Mouse (Mus musculus) embryonic facial prominence, embryonic 14.5 days (tissue): Measurements from ENCODE around the gene Cryba4. TPM values are rescaled to one million over a fixed set of nuclear protein-coding genes. Genes with fewer than 3 reads are reported as not detected.

Source experiments
- ATAC-seq: fragments of 200-750 bp; cut with Nextera tagmentation; 2 replicates; pipeline ENCODE4 v1.8.0; 2017; ENCODE audit warnings: low read depth, moderate number of reproducible peaks, moderate TSS enrichment
- DNase-seq: peaks from one replicate; pipeline ENCODE4 v3.0.0-alpha.2; 2015; ENCODE audit warnings: low spot score
- H3K27ac ChIP-seq: fragments of 300-500 bp; sonication (generic); replicated peaks from 2 replicates; pipeline ENCODE4 v1.5.1; 2014; ENCODE audit warnings: low read depth, mild to moderate bottlenecking, low read length, moderate library complexity
- H3K27me3 ChIP-seq: fragments of 300-500 bp; sonication (generic); replicated peaks from 2 replicates; pipeline ENCODE4 v1.6.1; 2014; ENCODE audit warnings: low read length; ENCODE audit not compliant: control insufficient read depth, insufficient read depth
- H3K36me3 ChIP-seq: fragments of 300-500 bp; sonication (generic); 2 replicates; pipeline ENCODE4 v1.6.1; 2014; ENCODE audit warnings: low read length, mixed read lengths; ENCODE audit not compliant: control insufficient read depth, insufficient read depth
- H3K4me1 ChIP-seq: fragments of 300-500 bp; sonication (generic); 2 replicates; pipeline ENCODE4 v1.6.1; 2014; ENCODE audit warnings: antibody characterized with exemption, low read length; ENCODE audit not compliant: control insufficient read depth, insufficient read depth
- H3K4me2 ChIP-seq: fragments of 300-500 bp; sonication (generic); 2 replicates; pipeline ENCODE4 v1.6.1; 2014; ENCODE audit warnings: low read depth, mild to moderate bottlenecking, low read length, moderate library complexity, mixed read lengths
- H3K4me3 ChIP-seq: fragments of 300-500 bp; sonication (generic); 2 replicates; pipeline ENCODE4 v1.5.1; 2014; ENCODE audit warnings: low read depth, mild to moderate bottlenecking, low read length
- H3K9ac ChIP-seq: fragments of 300-500 bp; sonication (generic); 2 replicates; pipeline ENCODE4 v1.6.1; 2014; ENCODE audit warnings: low read depth, mild to moderate bottlenecking, low read length, moderate library complexity, mixed read lengths
- H3K9me3 ChIP-seq: fragments of 300-500 bp; sonication (generic); 2 replicates; pipeline ENCODE4 v1.6.1; 2016; ENCODE audit warnings: low read length; ENCODE audit not compliant: control insufficient read depth
- WGBS: fragments of 180-500 bp; shearing (Covaris S2); extraction: QIAGEN DNeasy Blood & Tissue Kit; methylation state at CpG from one replicate; pipeline ENCODE4 v1.1.7; 2014; 5-methylcytosine and 5-hydroxymethylcytosine counted together
- polyA plus RNA-seq: library from polyadenylated mRNA; unstranded; fragments of >200 nt; fragmentation: Nextera tagmentation; extraction: Ambion mirVana; gene quantifications from 2 replicates; pipeline ENCODE4 v1.2.1, GENCODE M21; 2014

Gene Cryba4
- polyA plus RNA-seq, 1 experiment from 2014 or later: 2.8 TPM

DNA sequence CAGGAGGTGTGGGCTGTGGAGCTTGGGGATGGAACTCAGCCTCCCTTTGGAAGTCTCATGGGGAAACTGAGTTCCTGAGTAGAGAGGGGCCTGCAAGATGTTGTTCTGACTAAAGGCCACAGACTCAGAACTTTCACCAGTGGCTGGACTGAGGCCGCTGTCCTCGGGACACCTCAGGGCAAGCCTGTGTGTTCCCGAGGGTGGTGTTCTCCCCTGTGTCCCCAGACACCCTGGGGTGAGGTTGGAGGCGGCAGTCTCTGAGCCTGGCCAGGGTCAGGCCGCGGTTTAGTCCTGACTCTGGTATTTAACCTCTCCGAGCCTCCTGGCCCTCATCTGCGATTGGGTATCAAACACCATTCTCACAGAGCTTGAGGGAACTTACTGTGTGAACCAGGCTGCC is 43.2 kb upstream of the Cryba4 start:
- no peaks in the 10 kb centered on the region for H3K27me3 ChIP-seq
- H3K4me3 ChIP-seq: no peak overlapping the region
- DNase-seq (no peak), ATAC-seq (no peak)
- H3K9ac ChIP-seq: no peak overlapping the region
- 63% methylated on average over 8 of the region's 8 CpGs for WGBS
- H3K4me2 ChIP-seq: no peak overlapping the region
- peaks cover 6% of the 10 kb centered on the region; the same call in 1 of the 2 replicates for H3K4me1 ChIP-seq
- H3K36me3 ChIP-seq: no peaks in the 10 kb centered on the region
- no peaks in the 10 kb centered on the region for H3K9me3 ChIP-seq
- no peak overlapping the region for H3K27ac ChIP-seq

DNA sequence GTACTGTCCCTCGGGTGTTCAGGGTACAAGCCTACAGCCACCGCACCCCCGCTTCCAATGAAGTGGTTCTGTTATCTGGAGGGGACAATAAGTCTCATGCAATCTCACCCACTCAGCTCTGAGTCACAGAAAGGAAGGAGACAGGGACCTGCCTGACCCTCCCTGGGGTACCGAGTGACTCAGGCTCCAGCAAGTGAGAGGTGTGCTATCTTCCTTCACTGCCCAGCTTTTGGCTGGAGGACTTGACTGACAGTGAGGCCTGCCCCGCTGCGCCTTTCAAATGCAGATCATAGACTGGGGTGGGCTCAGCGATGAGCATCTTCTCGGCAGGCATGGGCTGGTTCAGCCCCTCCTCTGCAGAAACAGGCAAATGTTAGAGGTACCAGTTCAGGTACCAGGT is 42.8 kb upstream of the Cryba4 start:
- 46% methylated on average over 8 of the region's 8 CpGs for WGBS
- no peak for DNase-seq
- H3K9me3 ChIP-seq: no peaks in the 10 kb centered on the region
- no peaks in the 10 kb centered on the region for H3K27me3 ChIP-seq
- H3K27ac ChIP-seq: no peak overlapping the region
- no peak overlapping the region for H3K4me3 ChIP-seq
- peaks cover 6% of the 10 kb centered on the region; the same call in 1 of the 2 replicates for H3K4me1 ChIP-seq
- no peak overlapping the region for H3K4me2 ChIP-seq
- ATAC-seq: no peak
- no peak overlapping the region for H3K9ac ChIP-seq
- no peaks in the 10 kb centered on the region for H3K36me3 ChIP-seq

DNA sequence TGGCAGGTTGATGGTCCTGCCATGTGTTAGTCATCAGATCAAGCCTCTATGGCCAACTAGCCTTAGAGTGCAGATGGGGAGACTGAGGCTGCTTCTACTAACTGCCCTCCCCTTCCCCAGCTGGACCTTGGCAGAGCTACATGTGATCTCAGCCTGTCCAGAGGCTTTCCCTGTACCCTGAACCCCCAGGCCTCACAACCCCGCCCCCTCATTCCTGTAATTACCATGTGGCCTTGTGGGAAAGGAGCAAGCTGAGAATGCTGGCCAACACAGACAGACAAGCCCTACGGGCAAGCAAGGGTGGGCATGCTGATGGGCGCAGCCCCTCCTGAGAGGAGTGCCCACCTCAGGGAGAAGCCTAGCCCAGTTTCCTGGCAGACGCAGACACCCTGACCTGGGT is 42.4 kb upstream of the Cryba4 start:
- ATAC-seq: no peak
- no peaks in the 10 kb centered on the region for H3K27me3 ChIP-seq
- no peak overlapping the region for H3K27ac ChIP-seq
- 75% methylated on average over 4 of the region's 4 CpGs for WGBS
- DNase-seq: no peak
- no peak overlapping the region for H3K4me3 ChIP-seq
- H3K36me3 ChIP-seq: no peaks in the 10 kb centered on the region
- H3K4me1 ChIP-seq: peaks cover 6% of the 10 kb centered on the region; the same call in 1 of the 2 replicates
- no peak overlapping the region for H3K4me2 ChIP-seq
- no peak overlapping the region for H3K9ac ChIP-seq
- H3K9me3 ChIP-seq: no peaks in the 10 kb centered on the region

DNA sequence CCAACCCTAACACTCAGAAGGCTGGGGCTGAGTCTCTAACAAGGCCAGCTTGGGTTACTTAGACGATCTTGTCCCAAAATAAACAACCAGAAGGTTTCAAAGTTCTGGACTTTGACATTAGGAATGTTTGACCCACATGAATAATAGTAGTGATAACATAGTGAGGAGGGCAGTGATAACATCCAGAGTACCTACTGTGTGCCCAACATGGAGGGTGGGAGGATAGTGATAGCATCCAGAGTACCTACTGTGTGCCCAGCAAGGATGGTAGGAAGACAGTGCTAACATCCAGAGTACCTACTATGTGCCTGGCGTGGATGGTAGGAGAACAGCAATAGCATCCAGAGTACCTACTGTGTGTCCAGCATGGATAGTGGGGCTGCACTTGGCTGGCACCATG is 41.5 kb upstream of the Cryba4 start:
- Histone ChIP-seq H3K4me2 (no peak overlapping the region), H3K27me3 (no peaks in the 10 kb centered on the region), H3K9ac (no peak overlapping the region), H3K27ac (no peak overlapping the region), H3K4me3 (no peak overlapping the region), H3K9me3 (no peaks in the 10 kb centered on the region), H3K4me1 (peaks cover 6% of the 10 kb centered on the region; the same call in 1 of the 2 replicates), H3K36me3 (no peaks in the 10 kb centered on the region)
- no peak for ATAC-seq
- WGBS: 69% methylated on average over 2 of the region's 2 CpGs
- DNase-seq: no peak

DNA sequence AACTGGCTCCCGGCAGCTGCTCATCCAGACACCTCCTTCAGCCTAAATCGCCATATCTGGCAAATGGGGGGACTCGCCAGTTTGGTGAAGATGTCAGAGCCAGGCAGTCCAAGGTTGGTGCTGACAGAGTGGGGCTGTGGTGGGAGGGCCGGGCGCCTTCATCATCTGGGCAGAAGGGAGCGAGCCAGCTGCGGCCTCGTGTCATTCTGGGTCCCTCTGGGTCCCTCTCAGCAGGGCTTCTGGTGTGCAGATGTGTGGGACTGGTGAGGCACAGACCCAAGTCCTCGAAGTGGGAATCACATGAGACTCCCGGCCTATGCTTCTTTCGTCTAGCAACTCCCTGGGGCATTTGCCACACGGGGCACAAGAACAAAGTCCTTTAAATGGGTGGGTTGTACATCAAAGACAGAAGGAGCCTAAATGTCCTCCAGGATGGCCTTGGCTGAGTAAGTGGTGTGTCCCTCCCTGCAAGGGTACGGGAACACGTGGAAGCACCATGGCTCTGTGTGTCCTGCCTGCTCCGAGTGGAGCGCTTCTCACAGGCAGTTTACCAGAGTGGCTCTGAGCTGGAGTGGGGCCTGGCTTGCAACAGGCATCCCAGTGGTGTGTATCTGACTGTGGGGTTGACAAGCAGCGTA is 40.1 kb upstream of the Cryba4 start:
- no peak overlapping the region for H3K9ac ChIP-seq

DNA sequence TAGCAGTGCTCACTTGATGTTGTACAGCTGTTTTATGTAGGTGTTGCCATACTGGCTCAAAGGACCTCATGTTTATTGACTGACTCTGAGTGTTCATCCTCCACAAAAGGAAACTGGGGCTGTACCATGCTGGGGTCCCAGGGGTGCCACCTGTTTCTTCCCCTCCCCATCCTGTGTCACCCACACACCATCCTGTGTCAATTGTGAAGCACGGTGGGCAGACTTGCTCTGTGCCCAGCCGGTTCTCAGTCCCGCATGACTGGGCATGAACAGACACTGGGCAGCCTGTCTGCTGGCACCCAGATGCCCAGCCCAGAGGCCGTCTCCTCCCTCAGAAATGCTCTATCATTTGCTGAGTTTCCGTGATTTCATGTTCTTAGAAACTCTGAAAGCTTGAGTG is 39.5 kb upstream of the Cryba4 start:
- Histone ChIP-seq H3K9me3 (no peaks in the 10 kb centered on the region), H3K4me1 (peaks cover 6% of the 10 kb centered on the region), H3K9ac (no peak overlapping the region), H3K27me3 (no peaks in the 10 kb centered on the region), H3K4me2 (no peak overlapping the region), H3K4me3 (no peak overlapping the region), H3K36me3 (no peaks in the 10 kb centered on the region), H3K27ac (no peak overlapping the region)
- WGBS: 83% methylated on average over 5 of the region's 5 CpGs
- DNase-seq (no peak), ATAC-seq (no peak)

More for the DNA sequence above, 40.1 kb upstream of the Cryba4 start:
- DNase-seq: no peak
- no peak overlapping the region for H3K27ac ChIP-seq
- no peaks in the 10 kb centered on the region for H3K36me3 ChIP-seq
- WGBS: 71% methylated on average over 17 of the region's 17 CpGs
- H3K4me3 ChIP-seq: no peak overlapping the region
- ATAC-seq: no peak
- H3K4me1 ChIP-seq: peaks cover 6% of the 10 kb centered on the region; the same call in 1 of the 2 replicates
- H3K27me3 ChIP-seq: no peaks in the 10 kb centered on the region
- no peaks in the 10 kb centered on the region for H3K9me3 ChIP-seq
- H3K4me2 ChIP-seq: no peak overlapping the region

DNA sequence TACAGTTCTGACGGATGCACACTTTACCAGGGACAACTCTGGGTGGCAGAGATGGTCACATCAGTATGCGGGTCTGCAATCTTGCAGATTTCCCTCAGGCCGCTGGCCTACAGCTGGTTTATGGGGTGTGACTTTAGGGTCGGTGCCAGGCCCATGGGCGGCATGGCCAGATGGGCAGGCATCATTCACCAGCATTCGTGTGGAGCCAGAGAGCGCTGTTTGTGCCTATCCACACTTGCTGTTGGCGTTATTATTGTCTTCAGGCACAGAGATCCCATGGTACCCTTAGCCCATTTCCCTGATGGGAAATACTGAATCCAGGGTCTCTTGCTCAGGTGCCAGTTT is 38.2 kb upstream of the Cryba4 start:
- H3K9ac ChIP-seq: no peak overlapping the region
- H3K9me3 ChIP-seq: no peaks in the 10 kb centered on the region
- no peaks in the 10 kb centered on the region for H3K27me3 ChIP-seq
- H3K36me3 ChIP-seq: no peaks in the 10 kb centered on the region
- H3K4me1 ChIP-seq: peaks cover 6% of the 10 kb centered on the region
- H3K4me2 ChIP-seq: no peak overlapping the region
- ATAC-seq (no peak), DNase-seq (no peak)
- 91% methylated on average over 8 of the region's 8 CpGs for WGBS
- no peak overlapping the region for H3K4me3 ChIP-seq
- H3K27ac ChIP-seq: no peak overlapping the region

DNA sequence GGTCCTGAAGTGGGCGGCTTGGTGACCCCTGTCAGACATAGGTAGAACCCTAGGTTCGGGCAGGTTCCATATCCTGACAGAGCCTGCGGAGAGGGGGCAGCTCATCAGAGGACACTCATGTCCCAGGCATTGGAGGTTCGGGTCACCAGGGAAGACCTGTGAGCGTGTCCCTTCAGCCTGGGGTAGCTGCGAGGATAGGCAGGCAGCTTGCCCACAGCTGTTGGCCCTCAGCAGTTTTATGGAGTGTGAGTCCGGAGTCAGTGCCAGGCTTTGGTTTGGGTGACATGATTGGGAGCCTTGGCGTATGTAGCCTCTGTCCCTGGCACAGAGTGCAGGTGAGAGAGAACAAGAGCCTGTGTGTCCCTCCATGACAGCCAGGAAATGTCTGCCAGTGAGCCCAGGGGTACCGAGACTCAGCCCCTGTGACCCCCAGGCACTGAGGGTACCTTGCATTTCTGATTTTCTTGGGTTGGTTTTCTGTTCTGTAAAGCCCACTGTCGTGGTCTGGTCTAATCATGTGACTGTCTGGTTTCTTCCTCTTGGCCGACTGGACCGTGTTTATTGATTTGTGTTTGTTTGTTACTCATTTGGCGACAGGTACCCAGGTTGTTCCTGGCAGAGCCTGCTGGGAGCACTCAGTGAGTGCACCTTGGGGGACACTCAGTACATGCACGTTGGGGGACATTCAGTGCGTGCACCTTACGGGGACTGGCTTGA is 37.7 kb upstream of the Cryba4 start:
- H3K4me3 ChIP-seq: no peak overlapping the region
- H3K9ac ChIP-seq: no peak overlapping the region
- H3K36me3 ChIP-seq: no peaks in the 10 kb centered on the region
- no peak for ATAC-seq
- DNase-seq: no peak
- no peak overlapping the region for H3K27ac ChIP-seq
- no peaks in the 10 kb centered on the region for H3K9me3 ChIP-seq
- peaks cover 6% of the 10 kb centered on the region for H3K4me1 ChIP-seq
- WGBS: 82% methylated on average over 16 of the region's 16 CpGs
- H3K4me2 ChIP-seq: no peak overlapping the region
- H3K27me3 ChIP-seq: no peaks in the 10 kb centered on the region

DNA sequence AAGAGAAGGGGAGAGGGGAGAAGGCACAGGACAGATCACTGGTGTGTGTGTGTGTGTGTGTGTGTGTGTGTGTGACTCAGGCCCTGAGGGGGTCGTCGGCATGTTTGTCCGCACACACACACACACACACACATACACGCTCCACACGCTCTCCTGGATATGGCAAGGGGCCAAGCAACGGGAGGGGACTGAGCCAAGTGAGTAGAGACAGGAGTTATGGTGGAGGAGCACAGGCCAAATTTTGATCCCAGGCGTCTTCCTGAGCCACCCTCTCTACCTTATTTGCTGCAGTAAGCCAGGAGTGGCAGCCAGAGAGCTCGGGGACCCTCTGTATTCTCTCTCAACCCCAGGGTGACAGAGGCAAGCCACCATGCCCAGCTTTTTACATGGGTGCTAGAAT is 36.9 kb upstream of the Cryba4 start:
- no peak for ATAC-seq
- no peak overlapping the region for H3K9ac ChIP-seq
- no peaks in the 10 kb centered on the region for H3K27me3 ChIP-seq
- WGBS: 46% methylated on average over 4 of the region's 8 CpGs
- no peak for DNase-seq
- no peak overlapping the region for H3K27ac ChIP-seq
- H3K4me3 ChIP-seq: no peak overlapping the region
- no peak overlapping the region for H3K4me2 ChIP-seq
- no peaks in the 10 kb centered on the region for H3K36me3 ChIP-seq
- H3K9me3 ChIP-seq: no peaks in the 10 kb centered on the region
- H3K4me1 ChIP-seq: no peaks in the 10 kb centered on the region; the same call in 1 of the 2 replicates
